Mouse (Mus musculus) splenic B cell, adult 2 months (primary cell): Measurements from ENCODE around the gene Rbm8a2.
"Not testable (repeated sequence)": the region's sequence is repeated elsewhere in the genome, so short reads cannot be mapped to it uniquely, and the experiment has no call there.

Source experiments
- DNase-seq: peaks from one replicate; pipeline ENCODE4 v3.0.0-alpha.2; 2011; ENCODE audit warnings: low read depth, low spot score
- H3K27me3 ChIP-seq: 2 replicates; pipeline ENCODE4 v1.6.1; 2012; ENCODE audit warnings: mild to moderate bottlenecking, low read length, moderate library complexity, mixed read lengths; ENCODE audit not compliant: control insufficient read depth, poor library complexity, insufficient read depth, severe bottlenecking
- H3K36me3 ChIP-seq: 2 replicates; pipeline ENCODE4 v1.6.1; 2012; ENCODE audit warnings: mild to moderate bottlenecking, low read length, moderate library complexity, mixed read lengths; ENCODE audit not compliant: control insufficient read depth, poor library complexity, insufficient read depth, severe bottlenecking

Gene Rbm8a2

GRCm38 (mm10) chr1:175979014-175979413, at the start of gene Rbm8a2:
Gene Rbm8a2, minus strand, starts transcription at chr1:175979114.
- H3K27me3 ChIP-seq, DNase-seq, H3K36me3 ChIP-seq: not testable (repeated sequence)

- DNase-seq: no peak
- Histone ChIP-seq H3K36me3 (no peaks in the 10 kb centered on the region), H3K27me3 (no peaks in the 10 kb centered on the region)
These were observed 49.5 kb upstream of the Rbm8a2 start for GRCm38 (mm10) chr1:176028397-176028796.

- no peak for DNase-seq
- Histone ChIP-seq H3K27me3 (no peaks in the 10 kb centered on the region), H3K36me3 (no peaks in the 10 kb centered on the region)
These were observed 45.6 kb upstream of the Rbm8a2 start for GRCm38 (mm10) chr1:176024501-176024900.

- Histone ChIP-seq H3K27me3 (no peaks in the 10 kb centered on the region), H3K36me3 (no peaks in the 10 kb centered on the region)
- DNase-seq: no peak
These were observed 39.6 kb upstream of the Rbm8a2 start for GRCm38 (mm10) chr1:176018523-176018922.

- Histone ChIP-seq H3K27me3 (no peaks in the 10 kb centered on the region), H3K36me3 (no peaks in the 10 kb centered on the region)
- no peak for DNase-seq
These were observed 37.2 kb upstream of the Rbm8a2 start for GRCm38 (mm10) chr1:176016076-176016475.

- Histone ChIP-seq H3K36me3 (no peaks in the 10 kb centered on the region), H3K27me3 (no peaks in the 10 kb centered on the region)
- no peak for DNase-seq
These were observed 34.8 kb upstream of the Rbm8a2 start for GRCm38 (mm10) chr1:176013497-176014268.

- no peak for DNase-seq
These were observed 32.6 kb upstream of the Rbm8a2 start for GRCm38 (mm10) chr1:176011535-176011934.

GRCm38 (mm10) chr1:176011072-176011471, 32.2 kb upstream of the Rbm8a2 start:
- DNase-seq: no peak

More at GRCm38 (mm10) chr1:176011535-176011934, 32.6 kb upstream of the Rbm8a2 start:
- no peaks in the 10 kb centered on the region for H3K36me3 ChIP-seq
- H3K27me3 ChIP-seq: no peaks in the 10 kb centered on the region

GRCm38 (mm10) chr1:176008411-176008810, 29.5 kb upstream of the Rbm8a2 start:
- Histone ChIP-seq H3K36me3 (no peaks in the 10 kb centered on the region), H3K27me3 (no peaks in the 10 kb centered on the region)
- no peak for DNase-seq

More at GRCm38 (mm10) chr1:176011072-176011471, 32.2 kb upstream of the Rbm8a2 start:
- no peaks in the 10 kb centered on the region for H3K36me3 ChIP-seq
- no peaks in the 10 kb centered on the region for H3K27me3 ChIP-seq

GRCm38 (mm10) chr1:176000599-176000998, 21.7 kb upstream of the Rbm8a2 start:
- no peak for DNase-seq

GRCm38 (mm10) chr1:175997076-175997651, 18.2 kb upstream of the Rbm8a2 start:
- H3K27me3 ChIP-seq: no peaks in the 10 kb centered on the region
- no peak for DNase-seq
- H3K36me3 ChIP-seq: no peaks in the 10 kb centered on the region

More at GRCm38 (mm10) chr1:176000599-176000998, 21.7 kb upstream of the Rbm8a2 start:
- H3K27me3 ChIP-seq: no peaks in the 10 kb centered on the region
- no peaks in the 10 kb centered on the region for H3K36me3 ChIP-seq

GRCm38 (mm10) chr1:175988912-175989311, 10.0 kb upstream of the Rbm8a2 start:
- DNase-seq: no peak
- Histone ChIP-seq H3K27me3 (no peaks in the 10 kb centered on the region), H3K36me3 (no peaks in the 10 kb centered on the region)

GRCm38 (mm10) chr1:175988448-175988847, 9.5 kb upstream of the Rbm8a2 start:
- Histone ChIP-seq H3K36me3 (no peaks in the 10 kb centered on the region), H3K27me3 (no peaks in the 10 kb centered on the region)
- no peak for DNase-seq

GRCm38 (mm10) chr1:175970710-175971109, 8.2 kb downstream of the Rbm8a2 start:
- DNase-seq: no peak
- Histone ChIP-seq H3K36me3 (no peaks in the 10 kb centered on the region), H3K27me3 (no peaks in the 10 kb centered on the region)

GRCm38 (mm10) chr1:175967004-175967745, 11.7 kb downstream of the Rbm8a2 start:
- DNase-seq: no peak
- Histone ChIP-seq H3K36me3 (no peaks in the 10 kb centered on the region), H3K27me3 (no peaks in the 10 kb centered on the region)
